Mouse (Mus musculus) forebrain, embryonic 12.5 days (tissue): ENCODE measurements around the gene Ccnd2. TPM values are rescaled to one million over a fixed set of nuclear protein-coding genes. Genes with fewer than 3 reads are reported as not detected.

Experiments used
- ATAC-seq: fragments of 200-750 bp; cut with Nextera tagmentation; 2 replicates; pipeline ENCODE4 v1.8.0; 2017; ENCODE audit warnings: moderate TSS enrichment; ENCODE audit not compliant: low FRiP score
- H3K27ac ChIP-seq: fragments of 300-500 bp; sonication (generic); 2 replicates; pipeline ENCODE4 v1.5.1; 2016; ENCODE audit warnings: mild to moderate bottlenecking
- H3K27me3 ChIP-seq: fragments of 300-500 bp; sonication (generic); 2 replicates; pipeline ENCODE4 v1.6.1; 2016; ENCODE audit warnings: mild to moderate bottlenecking
- H3K36me3 ChIP-seq: fragments of 300-500 bp; sonication (generic); replicated peaks from 2 replicates; pipeline ENCODE4 v1.6.1; 2016; ENCODE audit warnings: mild to moderate bottlenecking
- H3K4me1 ChIP-seq: fragments of 300-500 bp; sonication (generic); 2 replicates; pipeline ENCODE4 v1.6.1; 2016
- H3K4me2 ChIP-seq: fragments of 300-500 bp; sonication (generic); 2 replicates; pipeline ENCODE4 v1.6.1; 2016; ENCODE audit warnings: mild to moderate bottlenecking, moderate library complexity
- H3K4me3 ChIP-seq: fragments of 300-500 bp; sonication (generic); replicated peaks from 2 replicates; pipeline ENCODE4 v1.5.1; 2016; ENCODE audit warnings: mild to moderate bottlenecking
- H3K9ac ChIP-seq: fragments of 300-500 bp; sonication (generic); 2 replicates; pipeline ENCODE4 v1.6.1; 2016; ENCODE audit warnings: mild to moderate bottlenecking
- H3K9me3 ChIP-seq: fragments of 300-500 bp; sonication (generic); 2 replicates; pipeline ENCODE4 v1.6.1; 2016
- WGBS: fragments of 180-500 bp; shearing (Covaris S2); methylation state at CpG from one replicate; pipeline ENCODE4 v1.1.7; 2016; 5-methylcytosine and 5-hydroxymethylcytosine counted together
- polyA plus RNA-seq: library from polyadenylated mRNA; unstranded; fragments of >200 nt; fragmentation: Nextera tagmentation; extraction: Ambion mirVana; gene quantifications from 2 replicates; pipeline ENCODE4 v1.2.1, GENCODE M21; 2016

The Ccnd2 gene
- polyA plus RNA-seq, 1 experiment from 2014 or later = 1,349 TPM

DNA sequence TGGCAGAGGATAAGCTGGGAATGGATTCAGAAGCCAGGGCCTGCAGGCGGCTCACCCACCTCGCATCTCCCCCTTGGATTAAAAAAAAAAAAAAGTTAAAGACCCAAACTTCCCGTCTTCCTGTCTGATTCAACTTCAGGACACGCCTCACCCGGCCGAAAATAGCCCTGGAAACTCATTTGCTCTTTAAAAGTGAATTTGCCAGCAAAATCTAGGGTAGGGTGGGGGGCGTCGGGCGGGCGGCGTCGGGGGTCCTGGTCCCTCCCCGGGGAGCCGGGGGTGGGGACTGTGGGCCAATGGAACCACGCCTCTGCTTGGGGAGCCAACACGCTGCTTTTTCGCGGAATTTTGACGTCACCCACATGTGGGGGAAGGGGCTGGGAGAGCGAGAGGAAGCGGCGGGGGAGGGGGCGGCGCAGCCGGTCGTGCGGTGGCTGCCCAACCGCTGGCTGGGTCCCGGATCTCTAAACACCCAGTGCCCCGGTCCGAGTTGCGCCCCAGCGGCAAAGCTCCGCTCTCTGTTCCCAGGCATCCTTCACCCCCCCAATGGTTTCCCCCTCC, 2.8 kb upstream of the Ccnd2 start:
- 0 out of 2 replicates have a peak, but pooled peaks have one; percentile 7 for ATAC-seq
- no peak overlapping the region for H3K27ac ChIP-seq

DNA sequence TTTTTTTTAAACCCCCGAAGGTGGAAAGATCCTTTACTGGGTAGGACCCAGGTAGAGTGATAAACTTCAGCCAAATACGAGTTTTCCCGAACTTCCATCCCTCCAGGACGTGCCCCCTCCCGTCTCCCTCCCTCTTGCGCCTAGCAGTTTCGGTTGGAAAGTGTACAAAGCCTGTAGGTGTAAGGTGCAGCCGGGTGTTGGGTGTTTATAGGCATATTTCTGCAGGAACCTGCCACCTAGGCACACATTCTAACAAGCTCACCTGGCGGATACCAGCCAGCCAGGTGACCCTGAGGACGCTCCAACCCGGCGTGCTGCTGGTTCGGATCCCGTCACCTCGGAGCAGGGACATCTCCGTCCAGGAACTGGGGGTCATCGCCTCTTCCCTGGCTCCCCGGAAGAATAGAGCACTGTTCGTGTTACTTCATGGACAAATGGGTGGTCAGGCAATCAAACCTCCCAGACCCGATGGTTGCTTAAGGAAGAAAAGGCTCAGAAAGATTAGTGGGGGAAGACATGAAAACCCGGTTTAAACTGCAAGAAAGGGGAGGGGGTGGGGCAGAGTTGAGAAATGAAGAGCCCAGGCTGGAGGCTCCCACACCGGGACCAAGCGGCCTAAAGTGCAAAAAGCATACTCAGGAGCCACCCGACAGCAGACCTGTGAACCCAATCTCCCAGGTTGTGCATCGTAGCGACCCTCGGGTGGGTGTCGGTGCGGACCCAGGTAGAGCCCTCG, 2.1 kb upstream of the Ccnd2 start:
- no peaks in the 10 kb centered on the region for H3K9me3 ChIP-seq
- H3K9ac ChIP-seq = peak overlapping the region; percentile 33
- H3K27ac ChIP-seq = peak overlapping the region; percentile 0; the same call in 1 of the 2 replicates
- peak overlapping the region; percentile 82 for H3K4me2 ChIP-seq
- peak overlapping the region; percentile 76 for H3K4me3 ChIP-seq
- no peak for ATAC-seq
- H3K36me3 ChIP-seq = no peaks in the 10 kb centered on the region
- peaks cover 60% of the 10 kb centered on the region for H3K4me1 ChIP-seq
- under 1% methylated on average over 30 of the region's 30 CpGs for WGBS
- H3K27me3 ChIP-seq = peaks cover 42% of the 10 kb centered on the region

More for the DNA sequence above, 2.8 kb upstream of the Ccnd2 start:
- H3K27me3 ChIP-seq = peaks cover 46% of the 10 kb centered on the region
- under 1% methylated on average over 27 of the region's 34 CpGs for WGBS
- peaks cover 55% of the 10 kb centered on the region for H3K4me1 ChIP-seq
- H3K9me3 ChIP-seq = no peaks in the 10 kb centered on the region
- H3K36me3 ChIP-seq = no peaks in the 10 kb centered on the region
- peak overlapping the region; percentile 82 for H3K4me2 ChIP-seq
- peak overlapping the region; percentile 76 for H3K4me3 ChIP-seq
- peak overlapping the region; percentile 33 for H3K9ac ChIP-seq

GRCm38 (mm10) chr6:127153296-127153800, 1.4 kb upstream of the Ccnd2 start:
- H3K27ac ChIP-seq = peak overlapping the region; percentile 90
- H3K9me3 ChIP-seq = no peaks in the 10 kb centered on the region
- peaks cover 42% of the 10 kb centered on the region for H3K27me3 ChIP-seq
- under 1% methylated on average over 28 of the region's 28 CpGs for WGBS
- no peak for ATAC-seq
- H3K4me1 ChIP-seq = peaks cover 64% of the 10 kb centered on the region
- H3K4me2 ChIP-seq = peak overlapping the region; percentile 82
- H3K4me3 ChIP-seq = peak overlapping the region; percentile 76
- peak overlapping the region; percentile 21; the same call in 1 of the 2 replicates for H3K9ac ChIP-seq
- no peaks in the 10 kb centered on the region for H3K36me3 ChIP-seq

DNA sequence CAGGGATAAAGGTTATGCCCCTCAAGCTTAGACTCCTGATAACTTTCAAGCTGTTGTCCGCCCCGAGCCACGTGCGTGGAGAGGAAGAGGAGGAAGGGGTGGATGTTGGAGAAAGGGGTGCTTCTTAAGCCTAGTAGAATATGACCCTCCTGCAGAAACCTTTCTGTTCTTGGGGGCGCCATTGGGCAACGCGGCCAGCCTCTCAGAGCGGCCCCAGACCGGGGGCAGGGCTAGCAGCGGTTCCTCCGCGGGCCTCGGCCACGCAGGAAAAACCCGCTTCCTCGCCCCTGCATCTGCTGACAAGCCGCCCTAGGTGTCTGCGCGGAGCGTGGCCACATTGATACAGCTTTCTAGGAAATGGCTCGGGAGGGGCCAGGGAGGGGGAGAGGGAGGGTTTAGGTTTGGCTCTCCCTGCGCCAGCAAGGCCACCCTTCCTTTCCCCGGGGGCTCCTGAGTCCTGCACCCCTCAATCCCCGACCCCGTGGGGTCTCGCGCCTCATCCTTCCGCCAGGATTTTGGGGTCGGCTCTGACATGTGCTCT, 358 bp downstream of the Ccnd2 start:
- 0% methylated on average over 27 of the region's 29 CpGs for WGBS
- Histone ChIP-seq H3K4me1 (peaks cover 77% of the 10 kb centered on the region), H3K27ac (peak overlapping the region; percentile 90), H3K9ac (peak overlapping the region; percentile 87), H3K4me3 (peak overlapping the region; percentile 76), H3K27me3 (peaks cover 32% of the 10 kb centered on the region), H3K4me2 (peak overlapping the region; percentile 82), H3K9me3 (no peaks in the 10 kb centered on the region), H3K36me3 (peaks cover 6% of the 10 kb centered on the region)
- peak; percentile 3 for ATAC-seq

- Histone ChIP-seq H3K27ac (peak overlapping the region; percentile 90), H3K9me3 (no peaks in the 10 kb centered on the region), H3K4me3 (peak overlapping the region; percentile 76), H3K9ac (peak overlapping the region; percentile 87), H3K27me3 (peaks cover 32% of the 10 kb centered on the region), H3K4me1 (peaks cover 84% of the 10 kb centered on the region), H3K4me2 (peak overlapping the region; percentile 82), H3K36me3 (peaks cover 13% of the 10 kb centered on the region)
- ATAC-seq = peak; percentile 67
- WGBS = under 1% methylated on average over 23 of the region's 34 CpGs
Observed at GRCm38 (mm10) chr6:127150663-127151564, 1.1 kb downstream of the Ccnd2 start.

GRCm38 (mm10) chr6:127149944-127150662, 1.9 kb downstream of the Ccnd2 start:
- Histone ChIP-seq H3K27ac (peak overlapping the region; percentile 78), H3K4me1 (peaks cover 85% of the 10 kb centered on the region), H3K9ac (peak overlapping the region; percentile 87), H3K4me2 (peak overlapping the region; percentile 82), H3K36me3 (peaks cover 21% of the 10 kb centered on the region), H3K4me3 (peak overlapping the region; percentile 76), H3K27me3 (peaks cover 24% of the 10 kb centered on the region), H3K9me3 (no peaks in the 10 kb centered on the region)
- ATAC-seq = no peak
- WGBS = under 1% methylated on average over 38 of the region's 38 CpGs

DNA sequence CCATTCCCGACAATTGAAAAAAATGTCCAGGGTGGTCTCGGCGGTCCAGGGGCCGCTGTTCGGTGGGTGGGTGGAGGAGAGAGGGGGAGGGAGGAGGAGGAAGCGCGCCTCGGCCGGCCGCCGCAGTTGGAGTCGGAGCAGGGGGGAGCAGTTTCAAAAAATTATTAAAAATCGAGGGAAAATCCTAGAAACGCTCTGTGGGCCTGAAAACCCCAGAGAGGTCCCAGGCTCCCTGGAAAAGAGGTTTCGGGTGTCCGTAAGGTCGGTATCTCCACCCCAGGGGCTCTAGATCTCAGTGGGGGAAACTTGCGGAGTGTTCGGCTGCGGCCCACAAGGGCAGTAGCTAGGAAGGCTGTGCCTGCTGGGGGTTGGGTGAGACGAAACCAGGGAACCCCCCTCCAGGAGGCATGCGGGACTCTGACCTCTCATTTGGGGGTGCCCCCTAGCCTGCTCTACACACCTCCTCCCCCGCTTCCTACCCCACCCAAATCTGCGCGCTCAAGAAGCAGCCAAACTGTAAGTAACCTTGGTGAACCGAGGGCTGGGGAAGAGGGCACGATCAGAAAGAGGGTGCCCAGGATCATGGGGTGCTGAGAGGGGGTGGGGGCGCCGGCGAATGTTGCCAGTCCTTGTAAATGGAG, 2.6 kb downstream of the Ccnd2 start:
- peaks cover 17% of the 10 kb centered on the region for H3K27me3 ChIP-seq
- H3K9me3 ChIP-seq = no peaks in the 10 kb centered on the region
- peak overlapping the region; percentile 78 for H3K27ac ChIP-seq
- no peak for ATAC-seq
- H3K4me2 ChIP-seq = peak overlapping the region; percentile 82
- peaks cover 82% of the 10 kb centered on the region for H3K4me1 ChIP-seq
- peak overlapping the region; percentile 76 for H3K4me3 ChIP-seq
- peaks cover 28% of the 10 kb centered on the region for H3K36me3 ChIP-seq
- H3K9ac ChIP-seq = peak overlapping the region; percentile 87
- WGBS = under 1% methylated on average over 30 of the region's 30 CpGs

- Histone ChIP-seq H3K27ac (peak overlapping the region; percentile 78), H3K27me3 (peaks cover 10% of the 10 kb centered on the region), H3K4me1 (peaks cover 82% of the 10 kb centered on the region), H3K9ac (peak overlapping the region; percentile 87), H3K36me3 (peaks cover 35% of the 10 kb centered on the region), H3K9me3 (no peaks in the 10 kb centered on the region), H3K4me3 (peak overlapping the region; percentile 76), H3K4me2 (peak overlapping the region; percentile 82)
- 3% methylated on average over 20 of the region's 20 CpGs for WGBS
- no peak for ATAC-seq
Observed at GRCm38 (mm10) chr6:127148526-127149302, 3.3 kb downstream of the Ccnd2 start.

DNA sequence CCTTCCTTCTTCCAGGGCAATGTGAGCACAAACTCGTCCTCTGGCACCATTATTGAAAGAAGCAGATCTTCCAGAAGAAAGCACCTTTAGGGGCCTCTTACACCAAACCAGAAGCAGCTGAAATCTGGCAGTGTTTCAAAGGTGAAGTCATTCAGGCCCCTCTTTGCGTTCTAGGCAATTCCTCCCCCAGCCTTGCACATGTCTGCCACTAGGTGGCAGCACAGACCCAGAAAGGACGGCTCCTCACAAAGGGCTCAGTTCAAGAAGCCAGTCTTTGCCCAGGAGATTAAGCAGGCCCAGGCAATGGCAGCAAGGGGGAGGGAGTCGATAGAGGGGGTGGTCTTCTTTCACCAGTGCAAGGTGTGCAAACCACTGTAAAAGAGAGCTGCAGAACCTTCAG, 4.3 kb downstream of the Ccnd2 start:
- Histone ChIP-seq H3K36me3 (peaks cover 42% of the 10 kb centered on the region), H3K27ac (peak overlapping the region; percentile 78; the same call in 1 of the 2 replicates), H3K4me3 (peak overlapping the region; percentile 76), H3K9ac (no peak overlapping the region; the same call in 1 of the 2 replicates), H3K4me1 (peaks cover 82% of the 10 kb centered on the region), H3K27me3 (no peaks in the 10 kb centered on the region), H3K9me3 (no peaks in the 10 kb centered on the region), H3K4me2 (peak overlapping the region; percentile 82)
- WGBS = 0% methylated on average over 4 of the region's 4 CpGs
- peak; percentile 33 for ATAC-seq

GRCm38 (mm10) chr6:127146322-127146947, 5.6 kb downstream of the Ccnd2 start:
- Histone ChIP-seq H3K36me3 (peaks cover 47% of the 10 kb centered on the region), H3K4me2 (no peak overlapping the region)
- 93% methylated on average over 3 of the region's 3 CpGs for WGBS

More at GRCm38 (mm10) chr6:127146322-127146947, 5.6 kb downstream of the Ccnd2 start:
- 0 out of 2 replicates have a peak overlapping the region, but pooled peaks have one; percentile 12 for H3K9ac ChIP-seq
- peaks cover 81% of the 10 kb centered on the region for H3K4me1 ChIP-seq
- ATAC-seq = no peak
- H3K27me3 ChIP-seq = no peaks in the 10 kb centered on the region
- no peaks in the 10 kb centered on the region for H3K9me3 ChIP-seq
- no peak overlapping the region for H3K4me3 ChIP-seq
- peak overlapping the region; percentile 46 for H3K27ac ChIP-seq
